17 mouse cellular contexts compared by ENCODE assay signal in genomic region chr2:140653481-140653880, GRCm38 (mm10). TPM values are rescaled to one million over a fixed set of nuclear protein-coding genes. Genes with fewer than 3 reads are reported as not detected.
DNase-seq lines count a peak whose midpoint lies in the region; ATAC-seq lines count a peak whose summit lies in the region.
"Had no signal": no experiment of that assay in that cellular context is flagged by ENCODE, and none has a peak within 500 bp of the region (broad histone marks: within the 10 kb centered on the region; RNA-seq: fewer than 3 reads in every experiment).

No protein-coding gene starts in this region.

- 0 out of 2 replicates have a peak, but pooled peaks cover 4% of the 10 kb centered on the region for H3K36me3 ChIP-seq in hindbrain, embryonic 12.5 days
- H3K36me3 ChIP-seq in hindbrain, embryonic 13.5 days: no peaks in the 10 kb centered on the region
- no peaks in the 10 kb centered on the region for H3K36me3 ChIP-seq in forebrain, embryonic 11.5 days (ENCODE audit: control insufficient read depth, insufficient read depth, low read length)
- no peaks in the 10 kb centered on the region for H3K36me3 ChIP-seq in midbrain, embryonic 12.5 days
- H3K36me3 ChIP-seq in kidney, embryonic 14.5 days (ENCODE audit: control insufficient read depth, insufficient read depth, low read length): peaks cover 1% of the 10 kb centered on the region; the same call in 1 of the 2 replicates
- H3K36me3 ChIP-seq: limb, embryonic 15.5 days had no signal

- no peak overlapping the region for H3K4me2 ChIP-seq in hindbrain, embryonic 12.5 days (replicated peaks)
- no peak overlapping the region for H3K4me2 ChIP-seq in hindbrain, embryonic 13.5 days
- no peak overlapping the region for H3K4me2 ChIP-seq in forebrain, embryonic 11.5 days (ENCODE audit: low read depth, low read length, severe bottlenecking)
- H3K4me2 ChIP-seq in midbrain, embryonic 12.5 days (replicated peaks): no peak overlapping the region
- H3K4me2 ChIP-seq in kidney, embryonic 14.5 days (replicated peaks; ENCODE audit: low read depth, low read length): no peak overlapping the region
- H3K4me2 ChIP-seq: heart, embryonic 12.5 days; limb, embryonic 15.5 days; neural tube, embryonic 13.5 days had no signal

- H3K4me1 ChIP-seq in hindbrain, embryonic 12.5 days: peaks cover 4% of the 10 kb centered on the region; the same call in 1 of the 2 replicates
- H3K4me1 ChIP-seq in hindbrain, embryonic 13.5 days (replicated peaks): 0 out of 2 replicates have a peak, but pooled peaks cover 3% of the 10 kb centered on the region
- H3K4me1 ChIP-seq in forebrain, embryonic 11.5 days (replicated peaks; ENCODE audit: control insufficient read depth, insufficient read depth, low read length): no peaks in the 10 kb centered on the region; the same call in 1 of the 2 replicates
- peaks cover 19% of the 10 kb centered on the region for H3K4me1 ChIP-seq in midbrain, embryonic 12.5 days
- H3K4me1 ChIP-seq in kidney, embryonic 14.5 days (ENCODE audit: control insufficient read depth, insufficient read depth, low read length): no peaks in the 10 kb centered on the region
- H3K4me1 ChIP-seq: limb, embryonic 15.5 days had no signal

- H3K4me3 ChIP-seq in hindbrain, embryonic 12.5 days: no peak overlapping the region
- no peak overlapping the region for H3K4me3 ChIP-seq in hindbrain, embryonic 13.5 days
- no peak overlapping the region for H3K4me3 ChIP-seq in forebrain, embryonic 11.5 days (ENCODE audit: low read depth, low read length)
- H3K4me3 ChIP-seq in midbrain, embryonic 12.5 days: no peak overlapping the region
- H3K4me3 ChIP-seq in kidney, embryonic 14.5 days (ENCODE audit: low read length): no peak overlapping the region
- H3K4me3 ChIP-seq: heart, embryonic 12.5 days; limb, embryonic 15.5 days; neural tube, embryonic 13.5 days had no signal

- H3K27me3 ChIP-seq in hindbrain, embryonic 12.5 days: no peaks in the 10 kb centered on the region
- no peaks in the 10 kb centered on the region for H3K27me3 ChIP-seq in hindbrain, embryonic 13.5 days
- H3K27me3 ChIP-seq in forebrain, embryonic 11.5 days (ENCODE audit: control insufficient read depth, insufficient read depth, low read length): no peaks in the 10 kb centered on the region; the same call in 1 of the 2 replicates
- H3K27me3 ChIP-seq in midbrain, embryonic 12.5 days: no peaks in the 10 kb centered on the region
- no peaks in the 10 kb centered on the region for H3K27me3 ChIP-seq in kidney, embryonic 14.5 days (ENCODE audit: control insufficient read depth, insufficient read depth, low read length)
- H3K27me3 ChIP-seq: heart, embryonic 12.5 days; limb, embryonic 15.5 days; neural tube, embryonic 13.5 days had no signal

- no peaks in the 10 kb centered on the region for H3K9me3 ChIP-seq in hindbrain, embryonic 12.5 days (replicated peaks)
- no peaks in the 10 kb centered on the region for H3K9me3 ChIP-seq in hindbrain, embryonic 13.5 days
- no peaks in the 10 kb centered on the region for H3K9me3 ChIP-seq in forebrain, embryonic 11.5 days (ENCODE audit: control insufficient read depth, low read length)
- no peaks in the 10 kb centered on the region for H3K9me3 ChIP-seq in midbrain, embryonic 12.5 days
- H3K9me3 ChIP-seq in kidney, embryonic 14.5 days (ENCODE audit: control insufficient read depth, low read length): no peaks in the 10 kb centered on the region
- H3K9me3 ChIP-seq: heart, embryonic 12.5 days; limb, embryonic 15.5 days; neural tube, embryonic 13.5 days had no signal

- no peak overlapping the region for H3K27ac ChIP-seq in hindbrain, embryonic 12.5 days
- H3K27ac ChIP-seq in hindbrain, embryonic 13.5 days: no peak overlapping the region
- no peak overlapping the region for H3K27ac ChIP-seq in forebrain, embryonic 11.5 days (ENCODE audit: low read depth, low read length)
- H3K27ac ChIP-seq in midbrain, embryonic 12.5 days (replicated peaks): no peak overlapping the region
- no peak overlapping the region for H3K27ac ChIP-seq in kidney, embryonic 14.5 days (ENCODE audit: low read depth, low read length)
- H3K27ac ChIP-seq: limb, embryonic 15.5 days; neural tube, embryonic 13.5 days had no signal

- peak; percentile 83 for ATAC-seq in hindbrain, embryonic 12.5 days (ENCODE audit: low FRiP score)
- ATAC-seq in hindbrain, embryonic 13.5 days (ENCODE audit: low FRiP score): no peak
- peak; percentile 92 for ATAC-seq in forebrain, embryonic 11.5 days (replicated peaks; ENCODE audit: low FRiP score)
- peak; percentile 92 for ATAC-seq in midbrain, embryonic 12.5 days (ENCODE audit: low FRiP score, low read depth)
- no peak for ATAC-seq in kidney, embryonic 14.5 days (ENCODE audit: low FRiP score, low TSS enrichment)
- ATAC-seq: inflammation-experienced regulatory T-cells, adult 6 months; liver, postnatal 0 days had no signal

- H3K9ac ChIP-seq in hindbrain, embryonic 12.5 days: no peak overlapping the region
- no peak overlapping the region for H3K9ac ChIP-seq in hindbrain, embryonic 13.5 days
- H3K9ac ChIP-seq in forebrain, embryonic 11.5 days (ENCODE audit: low read length): no peak overlapping the region
- H3K9ac ChIP-seq in midbrain, embryonic 12.5 days (replicated peaks): no peak overlapping the region
- H3K9ac ChIP-seq in kidney, embryonic 14.5 days (ENCODE audit: low read depth, low read length): no peak overlapping the region
- H3K9ac ChIP-seq: heart, embryonic 12.5 days; limb, embryonic 15.5 days; liver, postnatal 0 days; neural tube, embryonic 13.5 days had no signal

- peak; percentile 54 for DNase-seq in embryo, embryonic 11 days
- peak; percentile 57 for DNase-seq in forebrain, embryonic 11.5 days (ENCODE audit: low spot score)
- no peak for DNase-seq in cerebellum, adult 11-12 months
- no peak for DNase-seq in testis, postnatal 10 days (ENCODE audit: low spot score)
- DNase-seq: cerebellum, postnatal 14 days; kidney, adult 9 months; kidney, postnatal 4 days; liver, postnatal 0 days; lung, postnatal 14 days had no signal

RNA-seq across cellular contexts. Expression of gene Flrt3, which starts 17.8 kb away (rescaled TPM):
- 44.3 and 47.6 TPM in 2 replicates for polyA plus RNA-seq in hindbrain, embryonic 12.5 days (2016; fragmentation: Nextera tagmentation; extraction: Ambion mirVana)
- 35.4 and 38.2 TPM in 2 replicates for polyA plus RNA-seq in hindbrain, embryonic 13.5 days (2015; fragmentation: Nextera tagmentation; extraction: Ambion mirVana)
- 92.2 and 104 TPM in 2 replicates for polyA plus RNA-seq in forebrain, embryonic 11.5 days (2014; fragmentation: Nextera tagmentation; extraction: Ambion mirVana)
- 65.3 and 84.9 TPM in 2 replicates for polyA plus RNA-seq in midbrain, embryonic 12.5 days (2016; fragmentation: Nextera tagmentation; extraction: Ambion mirVana)
- polyA plus RNA-seq in kidney, embryonic 14.5 days (2014; fragmentation: Nextera tagmentation; extraction: Ambion mirVana): 18.6 and 27.5 TPM in 2 replicates

Comparison
In these comparisons a context has a peak if more than half of its experiments do, and no peak if none do; other contexts are left out.
1. ATAC-seq: peak in hindbrain, embryonic 12.5 days (single experiment), forebrain, embryonic 11.5 days (single experiment) and midbrain, embryonic 12.5 days (single experiment); none in hindbrain, embryonic 13.5 days (single experiment) and kidney, embryonic 14.5 days (single experiment).
2. DNase-seq: peak in embryo, embryonic 11 days (single experiment) and forebrain, embryonic 11.5 days (single experiment); none in cerebellum, adult 11-12 months (single experiment) and testis, postnatal 10 days (single experiment).